Mouse (Mus musculus) bone marrow, adult 2 months (tissue): ENCODE data around the gene Hsd11b1. TPM values are rescaled to one million over a fixed set of nuclear protein-coding genes. Genes with fewer than 3 reads are reported as not detected.

ENCODE experiments used
- H3K27ac ChIP-seq: fragments of 200-500 bp; 2 replicates; pipeline ENCODE4 v1.5.1; 2012; ENCODE audit warnings: low read depth, mild to moderate bottlenecking, control low read depth, inconsistent platforms, low read length; ENCODE audit not compliant: control insufficient read depth, poor library complexity, insufficient read depth
- H3K4me1 ChIP-seq: fragments of 200-500 bp; 2 replicates; pipeline ENCODE4 v1.6.1; 2011; ENCODE audit warnings: low read length; ENCODE audit not compliant: control insufficient read depth, insufficient read depth
- H3K4me3 ChIP-seq: fragments of 200-500 bp; replicated peaks from 2 replicates; pipeline ENCODE3; 2011; ENCODE audit warnings: mild to moderate bottlenecking, low read depth, low read length, control low read depth; ENCODE audit not compliant: control insufficient read depth
- CTCF ChIP-seq: fragments of 200-500 bp; IDR thresholded peaks from 2 replicates; pipeline ENCODE4 v1.5.1; 2011; ENCODE audit warnings: low read length, control low read depth; ENCODE audit not compliant: control insufficient read depth, insufficient read depth
- POLR2A ChIP-seq: fragments of 200-500 bp; IDR thresholded peaks from 2 replicates; pipeline ENCODE4 v1.6.1; 2011; ENCODE audit warnings: low read depth, mild to moderate bottlenecking, control low read depth, low read length, borderline replicate concordance; ENCODE audit not compliant: control insufficient read depth
- WGBS: fragments of 180-500 bp; shearing (Covaris S2); methylation state at CpG from one replicate; pipeline ENCODE4 v1.1.7; 2018; 5-methylcytosine and 5-hydroxymethylcytosine counted together
- polyA plus RNA-seq: library from polyadenylated mRNA; stranded (reverse); fragments of >200 nt; gene quantifications from 2 replicates; pipeline ENCODE4 v1.2.4, GENCODE M21; 2011; ENCODE audit warnings: low replicate concordance; ENCODE audit not compliant: missing spikeins, insufficient read depth, insufficient read length

The Hsd11b1 gene
- 8.3 and 20.6 TPM in 2 replicates for polyA plus RNA-seq

- Histone ChIP-seq H3K27ac (peak within 1 kb of the TSS; percentile 94), H3K4me1 (peaks cover 4% of the 10 kb centered on the region; the same call in 1 of the 2 replicates), H3K4me3 (peak within 1 kb of the TSS; percentile 53)
- TF ChIP-seq CTCF (no peak), POLR2A (no peak)
- WGBS = 16% methylated on average over 5 of the region's 5 CpGs
Observed at GRCm38 (mm10) chr1:193263955-193264598, at the start of gene Hsd11b1. TSS of gene Hsd11b1 (minus strand) at chr1:193264075.

- 76% methylated on average over 1 of the region's 1 CpGs for WGBS
- TF ChIP-seq POLR2A = no peak
- no peak for TF ChIP-seq CTCF
- no peak overlapping the region for H3K27ac ChIP-seq
- H3K4me3 ChIP-seq = no peak overlapping the region
- peaks cover 2% of the 10 kb centered on the region; the same call in 1 of the 2 replicates for H3K4me1 ChIP-seq
Observed at GRCm38 (mm10) chr1:193311596-193311995, 47.7 kb upstream of the Hsd11b1 start.

DNA sequence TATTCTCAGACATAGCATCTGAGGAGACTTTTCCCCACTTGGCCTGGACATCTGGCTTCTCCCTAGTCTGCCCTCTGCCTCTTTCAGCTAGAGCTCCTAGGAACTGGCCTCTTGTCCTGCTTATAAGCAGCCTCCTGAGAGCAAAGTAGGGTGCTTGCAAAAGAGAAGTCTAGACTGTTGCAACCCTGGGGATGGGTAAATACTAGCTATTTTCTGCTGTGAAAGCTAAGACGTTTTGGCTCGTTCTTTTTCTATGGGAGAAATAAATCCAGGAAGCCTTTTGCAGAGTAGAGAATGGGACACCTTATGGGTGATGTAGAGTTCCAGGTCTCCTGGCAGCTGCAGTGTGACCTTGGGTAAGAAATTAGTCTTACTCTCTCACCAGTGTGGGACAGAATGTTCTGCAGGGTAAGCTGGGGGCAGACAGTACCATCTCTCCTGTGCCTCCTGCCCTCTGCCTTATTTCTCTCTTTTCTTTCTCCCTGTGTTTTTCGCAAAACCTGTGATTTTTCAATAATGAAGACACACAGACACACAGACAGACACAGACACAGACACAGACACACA is 46.7 kb upstream of the Hsd11b1 start:
- Histone ChIP-seq H3K4me3 (no peak overlapping the region), H3K27ac (no peak overlapping the region; the same call in 1 of the 2 replicates), H3K4me1 (peaks cover 2% of the 10 kb centered on the region; the same call in 1 of the 2 replicates)
- no peak for TF ChIP-seq CTCF
- no peak for TF ChIP-seq POLR2A
- 48% methylated on average over 3 of the region's 3 CpGs for WGBS

DNA sequence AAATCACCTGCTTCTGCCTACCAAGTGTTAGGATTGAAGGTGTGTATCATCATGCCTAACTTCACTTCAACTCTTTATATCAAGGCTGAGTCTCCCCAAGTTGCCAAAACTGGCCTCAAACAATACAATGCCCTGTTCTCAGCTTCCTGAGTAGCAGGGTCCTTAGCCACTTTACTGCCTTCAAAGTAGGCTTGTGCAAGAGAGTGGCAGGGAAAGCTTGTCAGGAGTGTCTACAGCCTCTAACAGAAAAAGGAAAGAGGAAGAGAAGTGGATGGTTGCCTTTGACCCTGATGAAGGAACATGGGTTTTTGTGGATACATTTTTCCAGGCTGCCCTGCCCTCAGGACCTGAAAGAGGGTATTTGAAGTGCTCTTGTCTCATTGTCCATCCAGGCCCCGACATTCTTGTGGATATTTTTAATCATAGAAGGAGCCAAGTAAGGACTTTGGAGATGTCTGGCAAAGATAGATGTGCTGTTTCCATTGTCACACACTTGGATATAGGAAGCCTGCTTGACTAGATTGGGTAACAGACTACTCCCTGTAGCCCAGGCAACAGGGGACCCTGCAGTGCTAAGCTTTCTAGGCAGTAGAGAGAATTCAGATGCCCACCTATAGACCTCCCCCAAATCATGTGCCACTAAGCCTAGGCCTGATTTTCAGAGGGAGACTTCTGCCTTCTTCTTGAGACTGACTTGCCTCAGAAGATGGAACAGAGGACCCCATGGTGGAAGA is 46.1 kb upstream of the Hsd11b1 start:
- WGBS = 28% methylated on average over 1 of the region's 1 CpGs
- no peak overlapping the region for H3K4me3 ChIP-seq
- H3K4me1 ChIP-seq = peaks cover 2% of the 10 kb centered on the region; the same call in 1 of the 2 replicates
- no peak overlapping the region; the same call in 1 of the 2 replicates for H3K27ac ChIP-seq
- TF ChIP-seq CTCF = no peak
- no peak for TF ChIP-seq POLR2A

DNA sequence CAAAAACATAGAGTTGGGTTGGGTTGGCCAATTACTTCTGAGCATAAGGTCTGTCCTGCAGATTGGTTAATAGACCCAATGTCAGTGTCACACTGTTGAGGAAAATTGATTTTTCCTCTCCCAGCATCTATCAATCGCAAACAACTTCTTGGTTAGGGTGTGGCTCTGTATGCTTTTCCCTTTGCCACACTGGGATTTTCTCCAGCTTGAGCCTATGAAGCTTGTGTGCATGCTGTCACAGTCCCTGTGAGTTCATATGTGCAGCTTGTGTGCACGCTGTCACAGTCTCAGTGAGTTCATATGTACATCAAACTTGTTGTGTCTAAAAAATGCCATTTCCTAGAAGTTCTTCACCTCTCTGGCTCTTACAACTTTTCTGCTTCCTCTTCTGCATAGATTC is 43.0 kb upstream of the Hsd11b1 start:
- WGBS = 79% methylated on average over 2 of the region's 2 CpGs

DNA sequence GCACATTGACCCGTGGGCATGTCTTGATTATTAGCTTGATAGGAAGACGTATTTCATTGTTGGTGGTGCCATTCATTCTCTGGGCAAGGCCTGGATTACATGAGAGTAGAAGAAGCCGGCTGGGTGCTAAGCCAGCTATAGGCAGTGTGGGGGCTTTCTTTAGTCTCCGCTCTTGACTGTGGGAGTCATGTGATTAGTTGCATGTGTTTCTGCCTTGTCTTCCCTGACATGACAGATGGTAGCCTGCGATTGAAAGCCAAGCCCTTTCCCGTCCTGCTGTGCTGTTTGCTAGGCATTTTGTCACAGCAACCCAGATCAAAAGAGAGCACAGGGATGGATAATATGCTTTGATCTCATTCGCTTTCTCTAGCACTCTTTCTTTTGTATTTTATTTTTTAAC is 41.5 kb upstream of the Hsd11b1 start:
- Histone ChIP-seq H3K27ac (no peak overlapping the region), H3K4me3 (no peak overlapping the region), H3K4me1 (no peaks in the 10 kb centered on the region; the same call in 1 of the 2 replicates)
- 76% methylated on average over 7 of the region's 7 CpGs for WGBS
- TF ChIP-seq POLR2A (no peak), CTCF (no peak)

More for the DNA sequence above, 43.0 kb upstream of the Hsd11b1 start:
- no peak overlapping the region for H3K27ac ChIP-seq
- H3K4me1 ChIP-seq = peaks cover 2% of the 10 kb centered on the region; the same call in 1 of the 2 replicates
- no peak for TF ChIP-seq CTCF
- no peak overlapping the region for H3K4me3 ChIP-seq

GRCm38 (mm10) chr1:193303096-193303495 is 39.2 kb upstream of the Hsd11b1 start:
- 26% methylated on average over 2 of the region's 2 CpGs for WGBS
- no peak for TF ChIP-seq POLR2A
- no peak for TF ChIP-seq CTCF

GRCm38 (mm10) chr1:193302093-193302405 is 38.2 kb upstream of the Hsd11b1 start:
- Histone ChIP-seq H3K4me1 (no peaks in the 10 kb centered on the region), H3K4me3 (no peak overlapping the region), H3K27ac (no peak overlapping the region)
- TF ChIP-seq CTCF (no peak), POLR2A (no peak)
- WGBS = 80% methylated on average over 8 of the region's 8 CpGs

More at GRCm38 (mm10) chr1:193303096-193303495, 39.2 kb upstream of the Hsd11b1 start:
- H3K27ac ChIP-seq = no peak overlapping the region
- no peak overlapping the region for H3K4me3 ChIP-seq
- no peaks in the 10 kb centered on the region for H3K4me1 ChIP-seq
